Mouse (Mus musculus) midbrain, embryonic 10.5 days (tissue): ENCODE measurements around the gene Foxp1. TPM values are rescaled to one million over a fixed set of nuclear protein-coding genes. Genes with fewer than 3 reads are reported as not detected.
A peak's percentile ranks its signal among the peaks of the same experiment; 100 is the strongest.

ENCODE experiments used
- DNase-seq: peaks from one replicate; pipeline ENCODE4 v3.0.0-alpha.2; 2017; ENCODE audit warnings: low spot score
- H3K27ac ChIP-seq: fragments of 300-500 bp; sonication (generic); replicated peaks from 2 replicates; pipeline ENCODE4 v1.5.1; 2016; ENCODE audit warnings: mild to moderate bottlenecking
- H3K27me3 ChIP-seq: fragments of 300-500 bp; sonication (generic); 2 replicates; pipeline ENCODE4 v1.6.1; 2016; ENCODE audit warnings: low read depth, mild to moderate bottlenecking; ENCODE audit not compliant: poor library complexity, severe bottlenecking
- H3K36me3 ChIP-seq: fragments of 300-500 bp; sonication (generic); 2 replicates; pipeline ENCODE4 v1.6.1; 2016; ENCODE audit warnings: mild to moderate bottlenecking, moderate library complexity
- H3K4me1 ChIP-seq: fragments of 300-500 bp; sonication (generic); 2 replicates; pipeline ENCODE4 v1.6.1; 2016
- H3K4me3 ChIP-seq: fragments of 300-500 bp; sonication (generic); 2 replicates; pipeline ENCODE4 v1.5.1; 2016; ENCODE audit warnings: mild to moderate bottlenecking, moderate library complexity
- H3K9me3 ChIP-seq: fragments of 300-500 bp; sonication (generic); replicated peaks from 2 replicates; pipeline ENCODE4 v1.6.1; 2016; ENCODE audit warnings: mild to moderate bottlenecking
- WGBS: fragments of 180-500 bp; shearing (Covaris S2); methylation state at CpG from one replicate; pipeline ENCODE4 v1.1.7; 2016; 5-methylcytosine and 5-hydroxymethylcytosine counted together
- polyA plus RNA-seq: library from polyadenylated mRNA; unstranded; fragments of >200 nt; fragmentation: Nextera tagmentation; extraction: Ambion mirVana; gene quantifications from 2 replicates; pipeline ENCODE4 v1.2.1, GENCODE M21; 2016

The Foxp1 gene
- polyA plus RNA-seq, 1 experiment from 2014 or later = 63.7 TPM

DNA sequence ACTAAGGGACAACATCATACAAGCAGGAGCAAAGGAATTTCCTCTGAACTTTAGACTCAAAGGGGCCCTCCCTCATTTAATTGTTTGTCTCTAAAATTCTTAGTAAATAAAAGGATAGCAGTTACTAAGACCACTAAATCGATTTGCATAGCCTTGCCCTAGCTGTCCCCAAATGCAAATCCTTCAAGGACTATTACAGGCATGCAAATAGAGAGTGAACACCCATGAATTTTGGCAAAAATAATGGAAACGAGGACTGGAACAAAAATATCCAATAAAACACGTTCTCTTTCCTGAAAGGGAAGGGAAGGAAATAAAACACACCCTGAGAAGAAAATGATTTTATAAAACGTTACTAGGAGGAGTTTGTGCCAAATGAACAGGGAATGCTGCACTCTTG lies 390.7 kb downstream of the Foxp1 start:
- Histone ChIP-seq H3K9me3 (no peaks in the 10 kb centered on the region), H3K27me3 (no peaks in the 10 kb centered on the region), H3K4me1 (peaks cover 51% of the 10 kb centered on the region), H3K36me3 (no peaks in the 10 kb centered on the region), H3K27ac (0 out of 2 replicates have a peak overlapping the region, but pooled peaks have one; percentile 66), H3K4me3 (no peak overlapping the region)
- DNase-seq = no peak
- WGBS = 80% methylated on average over 4 of the region's 4 CpGs

DNA sequence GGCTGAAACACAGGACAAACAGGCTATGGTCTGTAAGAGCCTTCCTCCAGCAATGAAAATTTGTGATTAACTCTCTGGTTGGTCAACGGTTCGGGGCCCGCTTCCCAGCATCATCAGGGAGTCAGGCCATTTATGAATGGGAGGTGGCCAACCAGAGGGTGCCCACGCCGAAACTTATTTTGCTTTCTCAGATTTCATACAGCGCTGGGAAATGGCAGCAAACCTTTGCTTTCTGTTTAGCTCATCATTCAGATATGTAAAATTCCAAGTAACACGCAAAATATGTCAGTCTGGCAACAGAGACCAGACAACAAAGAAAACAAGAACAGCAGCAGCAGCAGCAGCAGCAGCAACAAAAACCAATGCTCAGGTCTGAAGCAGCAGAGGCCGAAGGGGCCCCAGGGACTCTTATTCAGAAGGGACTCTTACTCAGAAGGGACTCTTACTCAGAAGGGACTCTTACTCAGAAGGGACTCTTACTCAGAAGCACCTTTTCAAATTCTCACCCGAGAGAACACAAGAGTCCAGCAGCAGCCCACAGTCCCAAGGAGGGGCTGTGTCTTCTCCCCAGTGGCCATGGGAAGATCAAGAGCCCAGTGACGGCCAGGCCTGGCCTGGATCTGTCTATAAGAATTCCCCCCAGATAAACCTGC lies 391.6 kb downstream of the Foxp1 start:
- peak overlapping the region; percentile 66 for H3K27ac ChIP-seq
- peak; percentile 17 for DNase-seq

DNA sequence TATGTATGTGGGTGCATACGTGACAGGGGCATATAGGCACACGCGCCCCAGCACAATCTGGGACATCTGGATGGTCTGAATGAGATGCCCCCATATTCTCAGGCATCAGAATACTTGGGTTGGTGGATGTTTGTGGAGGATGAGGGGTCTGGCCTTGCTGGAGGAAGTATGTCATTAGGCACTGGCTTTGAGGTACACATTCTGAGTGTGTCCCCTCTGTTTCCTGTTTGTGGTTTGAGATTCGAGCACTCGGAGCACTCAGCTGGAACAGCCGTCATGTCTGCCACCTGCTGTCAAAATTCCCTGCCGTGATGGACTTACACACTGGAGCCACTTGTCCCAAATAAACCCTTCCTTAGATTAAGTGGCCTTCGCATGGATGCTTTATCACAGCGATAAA lies 395.8 kb downstream of the Foxp1 start:
- no peak overlapping the region for H3K4me3 ChIP-seq
- H3K36me3 ChIP-seq = no peaks in the 10 kb centered on the region
- DNase-seq = no peak
- 90% methylated on average over 9 of the region's 9 CpGs for WGBS
- no peaks in the 10 kb centered on the region for H3K27me3 ChIP-seq
- peaks cover 12% of the 10 kb centered on the region for H3K4me1 ChIP-seq
- no peaks in the 10 kb centered on the region for H3K9me3 ChIP-seq
- H3K27ac ChIP-seq = no peak overlapping the region

More for the DNA sequence above, 391.6 kb downstream of the Foxp1 start:
- Histone ChIP-seq H3K36me3 (no peaks in the 10 kb centered on the region), H3K9me3 (no peaks in the 10 kb centered on the region), H3K27me3 (no peaks in the 10 kb centered on the region), H3K4me3 (no peak overlapping the region), H3K4me1 (peaks cover 41% of the 10 kb centered on the region)
- 64% methylated on average over 10 of the region's 10 CpGs for WGBS

DNA sequence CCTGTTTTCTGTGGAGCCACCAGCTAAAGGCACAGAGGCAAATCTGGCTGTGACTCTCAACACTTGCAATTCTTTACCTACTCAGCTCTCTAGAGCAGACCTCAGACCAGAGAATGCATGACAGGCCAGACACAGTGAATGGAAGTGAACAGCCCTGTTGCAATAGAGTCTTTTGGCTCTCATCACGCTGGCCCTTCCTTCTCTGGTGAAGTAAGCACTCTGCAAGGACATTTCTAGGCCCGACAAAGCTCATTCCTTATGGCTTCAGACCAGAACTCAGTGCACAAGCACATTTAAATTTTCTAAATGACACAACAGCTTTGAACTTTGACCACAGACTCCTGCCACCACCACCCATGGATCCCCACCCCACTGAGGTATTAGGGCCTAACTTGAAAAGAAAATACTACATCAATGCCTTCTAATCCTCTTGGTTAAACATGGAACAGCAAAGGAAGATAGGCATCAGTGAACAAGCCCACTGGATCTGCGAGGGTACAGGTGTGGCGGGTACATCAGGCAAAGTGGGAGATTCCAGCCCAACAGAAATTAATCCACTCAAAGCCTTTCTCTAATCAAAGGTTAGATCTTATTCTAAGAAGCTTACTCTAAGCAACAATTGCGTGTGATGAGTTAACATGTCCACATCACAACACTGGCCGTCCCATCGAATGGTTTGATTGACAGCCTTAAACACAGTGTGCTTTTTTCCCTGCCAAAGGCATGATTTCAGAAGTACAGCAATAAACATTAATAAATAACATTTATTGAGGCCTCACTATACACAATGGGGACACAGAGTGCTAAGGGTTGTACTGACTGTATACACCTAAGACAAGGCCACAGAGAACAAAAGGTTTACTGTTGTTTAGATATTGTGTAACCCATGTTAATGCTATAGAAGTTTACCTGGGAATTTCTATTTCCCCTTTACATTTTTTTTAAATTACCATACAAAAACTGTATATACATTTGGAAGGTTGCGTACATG lies 401.4 kb downstream of the Foxp1 start:
- H3K4me1 ChIP-seq = no peaks in the 10 kb centered on the region
- no peaks in the 10 kb centered on the region for H3K9me3 ChIP-seq
- H3K27me3 ChIP-seq = no peaks in the 10 kb centered on the region
- 78% methylated on average over 8 of the region's 8 CpGs for WGBS
- no peak overlapping the region for H3K4me3 ChIP-seq
- DNase-seq = no peak
- no peaks in the 10 kb centered on the region for H3K36me3 ChIP-seq
- no peak overlapping the region for H3K27ac ChIP-seq

DNA sequence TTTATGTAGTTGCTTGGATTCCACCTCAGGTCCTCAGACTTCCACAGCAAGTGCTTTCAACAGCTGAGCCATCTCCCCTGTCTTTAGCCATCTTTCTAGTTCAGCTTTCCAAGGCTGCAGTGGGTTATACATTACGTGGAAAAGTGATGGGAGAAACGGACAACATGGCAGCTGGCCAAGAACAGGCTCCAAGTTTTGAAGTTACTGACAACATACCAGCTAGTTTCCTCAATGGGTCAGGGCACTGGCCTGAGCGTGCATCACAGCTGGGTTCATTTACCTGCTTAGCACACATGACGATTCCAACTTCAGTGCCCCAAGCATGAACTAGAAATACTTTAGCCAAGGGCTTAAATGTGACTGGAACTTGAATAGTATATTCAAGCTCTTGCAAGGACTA lies 404.0 kb downstream of the Foxp1 start:
- no peak overlapping the region for H3K4me3 ChIP-seq
- no peaks in the 10 kb centered on the region for H3K27me3 ChIP-seq
- 88% methylated on average over 4 of the region's 4 CpGs for WGBS
- H3K27ac ChIP-seq = no peak overlapping the region
- H3K4me1 ChIP-seq = no peaks in the 10 kb centered on the region
- H3K9me3 ChIP-seq = no peaks in the 10 kb centered on the region
- no peak for DNase-seq
- no peaks in the 10 kb centered on the region for H3K36me3 ChIP-seq

DNA sequence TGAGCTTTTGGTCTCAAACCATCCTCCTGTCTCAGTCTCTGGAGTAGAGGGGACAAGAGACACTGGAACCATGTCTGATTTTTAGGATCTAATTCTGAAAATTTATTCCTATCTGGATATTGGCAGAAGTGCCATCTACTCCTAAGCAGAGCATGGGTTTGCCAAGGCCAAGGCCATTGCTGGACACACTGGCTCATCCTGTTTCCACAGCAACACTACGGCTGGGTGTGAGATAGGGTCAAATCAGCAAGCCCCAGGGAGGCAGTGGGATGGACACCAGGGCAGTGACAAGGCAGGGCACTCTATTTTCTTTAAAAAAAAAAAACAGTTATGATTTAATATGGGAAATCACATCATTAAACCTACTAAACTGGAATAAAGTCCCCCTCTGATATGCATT lies 405.1 kb downstream of the Foxp1 start:
- no peak for DNase-seq
- WGBS = 77% methylated on average over 1 of the region's 1 CpGs
- Histone ChIP-seq H3K36me3 (no peaks in the 10 kb centered on the region), H3K27ac (no peak overlapping the region), H3K27me3 (no peaks in the 10 kb centered on the region), H3K9me3 (no peaks in the 10 kb centered on the region), H3K4me1 (0 out of 2 replicates have a peak, but pooled peaks cover under 1% of the 10 kb centered on the region), H3K4me3 (no peak overlapping the region)

DNA sequence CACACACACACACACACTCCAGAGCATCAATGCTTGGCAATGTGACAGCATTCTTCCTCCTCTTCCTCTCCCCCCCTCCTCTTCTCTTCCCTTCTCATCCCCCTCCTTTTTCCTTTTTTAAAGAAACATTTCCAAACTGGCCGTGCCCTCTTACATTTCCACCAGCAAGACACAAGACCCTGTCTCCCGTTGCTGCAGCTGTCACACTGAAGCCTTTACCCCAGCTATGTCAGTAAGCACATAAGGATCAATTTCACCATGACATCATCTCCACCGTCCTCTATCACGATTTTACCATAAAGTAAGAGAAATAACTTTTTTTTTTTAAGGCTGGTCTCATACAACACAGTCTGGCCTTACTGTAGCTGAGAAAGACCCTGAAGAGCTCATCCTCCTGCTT lies 410.7 kb downstream of the Foxp1 start:
- DNase-seq = no peak
- Histone ChIP-seq H3K36me3 (0 out of 2 replicates have a peak, but pooled peaks cover 3% of the 10 kb centered on the region), H3K9me3 (no peaks in the 10 kb centered on the region), H3K4me3 (no peak overlapping the region), H3K27me3 (no peaks in the 10 kb centered on the region), H3K4me1 (0 out of 2 replicates have a peak, but pooled peaks cover 3% of the 10 kb centered on the region), H3K27ac (no peak overlapping the region)
- WGBS = 90% methylated on average over 4 of the region's 4 CpGs

DNA sequence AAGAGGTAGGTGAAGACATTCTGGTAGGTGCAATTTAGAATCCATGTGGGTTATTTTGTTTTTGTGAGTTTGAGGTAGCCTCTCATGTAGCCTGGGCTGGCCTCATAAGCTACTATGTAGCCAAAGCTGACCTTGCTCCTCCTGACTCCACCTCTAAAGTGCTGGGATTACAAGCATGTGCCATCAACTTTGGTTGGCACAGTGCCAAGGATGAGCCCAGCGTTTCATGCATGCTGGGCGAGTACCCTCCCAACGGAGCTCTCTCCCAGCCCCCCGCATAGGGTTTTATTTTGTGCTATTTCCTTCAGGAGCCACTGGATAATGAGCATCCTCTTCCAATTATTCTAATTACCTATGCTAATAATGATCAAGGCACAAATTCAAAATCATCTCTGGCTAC lies 414.1 kb downstream of the Foxp1 start:
- H3K27me3 ChIP-seq = no peaks in the 10 kb centered on the region
- no peak overlapping the region for H3K27ac ChIP-seq
- 95% methylated on average over 4 of the region's 4 CpGs for WGBS
- H3K36me3 ChIP-seq = 0 out of 2 replicates have a peak, but pooled peaks cover 3% of the 10 kb centered on the region
- H3K4me1 ChIP-seq = peaks cover 15% of the 10 kb centered on the region
- no peaks in the 10 kb centered on the region for H3K9me3 ChIP-seq
- no peak for DNase-seq
- H3K4me3 ChIP-seq = no peak overlapping the region

DNA sequence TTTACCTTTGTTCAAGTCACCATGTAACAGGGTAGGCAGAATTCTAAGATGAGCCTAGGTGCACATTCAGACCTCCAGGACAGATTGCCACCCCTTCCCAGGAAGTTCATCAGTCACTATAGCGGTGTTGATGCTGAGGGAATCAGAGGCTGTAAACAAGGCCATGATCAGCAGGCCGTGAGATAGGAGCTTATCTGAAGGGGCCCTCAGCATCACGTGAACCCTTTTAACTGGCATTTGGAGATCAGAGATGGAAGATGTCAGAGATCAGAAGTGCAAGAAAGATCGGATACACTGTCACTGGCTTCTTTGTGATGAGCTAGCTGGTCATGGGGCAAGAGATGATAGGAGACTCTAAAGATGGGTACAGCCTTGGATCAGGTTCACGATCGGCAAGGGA lies 414.8 kb downstream of the Foxp1 start:
- no peak for DNase-seq
- Histone ChIP-seq H3K36me3 (0 out of 2 replicates have a peak, but pooled peaks cover 3% of the 10 kb centered on the region), H3K27me3 (no peaks in the 10 kb centered on the region), H3K9me3 (no peaks in the 10 kb centered on the region), H3K4me3 (no peak overlapping the region), H3K27ac (no peak overlapping the region), H3K4me1 (peaks cover 23% of the 10 kb centered on the region)
- 95% methylated on average over 6 of the region's 6 CpGs for WGBS

DNA sequence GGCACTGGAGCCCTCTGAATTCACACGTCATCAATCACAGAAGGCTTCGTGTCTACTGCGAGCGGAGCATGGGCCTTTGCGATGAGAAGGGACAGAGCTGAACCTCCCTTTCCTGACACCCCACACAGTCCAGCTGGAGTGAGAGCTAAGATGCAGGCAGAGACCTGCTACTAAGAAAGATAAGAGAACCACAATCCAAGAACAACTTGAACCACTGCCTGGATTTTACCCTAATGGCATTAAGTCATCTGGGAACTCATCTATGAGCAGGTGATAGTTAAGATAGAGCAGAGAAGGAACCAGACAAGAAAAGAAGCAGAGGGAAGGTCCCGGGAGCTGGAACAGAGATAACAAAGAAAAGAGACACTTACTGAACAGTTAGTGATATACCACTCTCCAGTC lies 415.4 kb downstream of the Foxp1 start:
- no peaks in the 10 kb centered on the region for H3K9me3 ChIP-seq
- H3K27me3 ChIP-seq = no peaks in the 10 kb centered on the region
- H3K36me3 ChIP-seq = 0 out of 2 replicates have a peak, but pooled peaks cover 3% of the 10 kb centered on the region
- WGBS = 94% methylated on average over 6 of the region's 6 CpGs
- no peak for DNase-seq
- peaks cover 26% of the 10 kb centered on the region for H3K4me1 ChIP-seq
- no peak overlapping the region for H3K27ac ChIP-seq
- H3K4me3 ChIP-seq = no peak overlapping the region

DNA sequence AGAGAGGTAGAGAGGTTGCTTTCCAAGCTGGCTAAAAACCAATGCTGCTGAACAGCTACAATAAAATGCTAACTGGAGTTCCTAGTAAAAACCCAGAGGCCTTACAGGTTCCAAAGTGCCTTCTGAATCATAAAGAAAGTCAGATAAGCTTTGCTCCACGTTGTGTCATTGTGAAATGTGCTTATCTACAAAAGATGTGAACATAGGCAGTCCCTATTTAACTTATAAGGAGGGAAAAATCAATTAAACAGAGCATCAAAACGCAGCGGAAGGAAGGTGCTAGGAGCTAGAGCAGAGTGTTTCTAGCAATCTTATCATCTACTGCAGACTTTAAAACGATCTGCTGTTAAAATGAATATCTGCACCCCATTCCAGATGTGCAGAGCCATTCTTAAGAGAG lies 416.5 kb downstream of the Foxp1 start:
- H3K27me3 ChIP-seq = no peaks in the 10 kb centered on the region
- no peak for DNase-seq
- H3K27ac ChIP-seq = no peak overlapping the region
- no peaks in the 10 kb centered on the region for H3K9me3 ChIP-seq
- H3K36me3 ChIP-seq = 0 out of 2 replicates have a peak, but pooled peaks cover 3% of the 10 kb centered on the region
- H3K4me1 ChIP-seq = peaks cover 37% of the 10 kb centered on the region
- H3K4me3 ChIP-seq = no peak overlapping the region
- WGBS = 87% methylated on average over 4 of the region's 4 CpGs

DNA sequence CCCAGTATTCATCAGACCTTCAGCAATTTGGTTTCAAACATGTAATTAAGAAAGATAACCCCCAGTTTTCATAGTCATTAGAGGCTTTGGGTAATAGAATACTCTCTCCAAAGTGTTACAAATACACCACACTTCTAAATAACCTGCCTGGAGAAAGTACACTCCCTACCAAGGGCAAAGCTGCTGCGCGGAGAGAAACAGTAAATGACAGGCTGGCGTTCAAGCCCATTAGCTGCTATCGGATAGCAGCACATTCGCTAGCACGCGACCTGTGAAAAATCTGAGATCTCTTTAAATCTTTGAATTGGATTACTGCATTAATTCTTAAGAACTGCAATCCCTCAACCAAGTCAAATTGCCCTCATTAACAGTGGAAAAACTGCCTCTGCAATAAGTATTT lies 418.1 kb downstream of the Foxp1 start:
- Histone ChIP-seq H3K4me3 (no peak overlapping the region), H3K9me3 (no peaks in the 10 kb centered on the region), H3K36me3 (no peaks in the 10 kb centered on the region), H3K27ac (no peak overlapping the region), H3K4me1 (peaks cover 51% of the 10 kb centered on the region), H3K27me3 (no peaks in the 10 kb centered on the region)
- no peak for DNase-seq
- 60% methylated on average over 7 of the region's 7 CpGs for WGBS

DNA sequence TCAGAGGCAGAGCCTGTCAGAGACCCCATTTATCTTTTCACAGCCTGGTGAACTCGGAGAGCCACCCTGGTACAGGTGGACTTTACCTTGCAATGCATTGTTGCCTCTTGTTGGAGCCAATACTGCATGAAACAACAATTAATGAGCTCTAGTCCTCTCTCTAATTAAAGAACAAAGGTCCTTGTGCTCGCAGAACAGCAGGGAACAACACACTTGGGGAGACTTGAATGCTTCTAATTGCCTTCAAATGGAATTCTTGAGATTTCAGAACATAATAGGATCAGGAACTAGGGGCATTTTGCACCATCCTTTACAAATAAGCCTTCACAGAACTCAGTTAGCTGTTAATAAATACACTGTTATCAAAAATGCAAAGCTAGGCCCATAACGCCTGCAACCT lies 418.6 kb downstream of the Foxp1 start:
- no peak for DNase-seq
- Histone ChIP-seq H3K4me1 (peaks cover 51% of the 10 kb centered on the region), H3K4me3 (no peak overlapping the region), H3K27ac (peak overlapping the region; percentile 25; the same call in 1 of the 2 replicates), H3K36me3 (no peaks in the 10 kb centered on the region), H3K9me3 (no peaks in the 10 kb centered on the region), H3K27me3 (no peaks in the 10 kb centered on the region)
- WGBS = 42% methylated on average over 3 of the region's 3 CpGs
